Mouse (Mus musculus): ENCODE results near the gene Ctsa.

DNA sequence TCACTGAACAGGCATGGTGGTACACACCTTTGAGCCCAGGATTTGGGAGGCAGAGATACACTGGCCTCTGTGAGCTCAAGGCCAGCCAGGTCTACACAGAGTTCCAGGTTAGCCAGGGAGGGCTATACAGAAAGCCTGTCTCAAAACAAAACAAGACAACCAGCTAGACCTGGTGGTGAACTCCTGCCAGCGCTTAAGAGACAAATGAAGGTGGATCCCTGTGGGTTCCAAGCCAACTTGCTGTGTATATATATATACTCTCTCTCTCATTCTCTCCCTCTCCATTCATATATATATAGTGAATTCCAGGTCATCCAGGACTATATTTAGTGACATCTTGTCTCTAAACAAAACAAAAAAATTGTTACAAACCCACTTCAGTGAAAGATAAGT lies 28.8 kb upstream of the Ctsa start:
- TF ChIP-seq EP300 (IDR thresholded peaks at IDR 0.05; ENCODE audit: low read length) (no peak), POLR2A (IDR thresholded peaks at IDR 0.05; ENCODE audit: low read depth, low read length) (no peak), MAX (IDR thresholded peaks at IDR 0.05; ENCODE audit: low read length) (no peak; the same call in 1 of the 2 replicates), KAT2A (IDR thresholded peaks at IDR 0.05; ENCODE audit: insufficient replicate concordance, low read length) (no peak), POLR2AphosphoS2 (IDR thresholded peaks at IDR 0.05; ENCODE audit: low read depth, low read length) (no peak), USF1 (IDR thresholded peaks at IDR 0.05; ENCODE audit: low read depth, low read length) (no peak), CTCF (conservative IDR thresholded peaks at IDR 0.05 in 1 of 2, IDR thresholded peaks at IDR 0.05 in 1 of 2; ENCODE audit: low read depth in 2 of 2, low read length in 2 of 2) (no peak), CHD1 (IDR thresholded peaks at IDR 0.05; ENCODE audit: low read depth, low read length) (no peak), ZC3H11A (IDR thresholded peaks at IDR 0.05; ENCODE audit: low read depth, low read length) (no peak), CHD2 (IDR thresholded peaks at IDR 0.05; ENCODE audit: low read length) (no peak), MXI1 (IDR thresholded peaks at IDR 0.05; ENCODE audit: low read depth, low read length) (no peak)
